Mouse (Mus musculus): ENCODE data around the gene Espl1.
A peak's percentile ranks its signal among the peaks of the same experiment; 100 is the strongest.
"Not testable (repeated sequence)": the region's sequence is repeated elsewhere in the genome, so short reads cannot be mapped to it uniquely, and the experiment has no call there.

Gene Espl1

GRCm38 (mm10) chr15:102331610-102332015 lies 35.5 kb downstream of the Espl1 start, which contains the start of gene Myg1:
Gene Myg1, plus strand, starts transcription at chr15:102331709.
- peak; percentile 66 to 80 for DNase-seq (ENCODE audit: low read depth in 2 of 2, low spot score in 2 of 2)

- no peak for DNase-seq (ENCODE audit: low read depth in 2 of 2, low spot score in 2 of 2)
These were observed 39.2 kb downstream of the Espl1 start for GRCm38 (mm10) chr15:102335254-102335653.

GRCm38 (mm10) chr15:102335925-102336324 lies 39.9 kb downstream of the Espl1 start:
- not testable (repeated sequence) for DNase-seq (ENCODE audit: low read depth in 2 of 2, low spot score in 2 of 2)

GRCm38 (mm10) chr15:102336946-102337345 lies 40.9 kb downstream of the Espl1 start:
- DNase-seq (ENCODE audit: low read depth in 2 of 2, low spot score in 2 of 2) = no peak

GRCm38 (mm10) chr15:102339612-102340011 lies 43.5 kb downstream of the Espl1 start:
- DNase-seq (ENCODE audit: low read depth in 2 of 2, low spot score in 2 of 2) = no peak

GRCm38 (mm10) chr15:102341580-102341979 lies 45.5 kb downstream of the Espl1 start:
- DNase-seq (ENCODE audit: low read depth in 2 of 2, low spot score in 2 of 2) = peak; percentile 53 to 72

GRCm38 (mm10) chr15:102344490-102344889 lies 48.4 kb downstream of the Espl1 start:
- DNase-seq (ENCODE audit: low read depth in 2 of 2, low spot score in 2 of 2) = no peak

- no peak for DNase-seq (ENCODE audit: low read depth in 2 of 2, low spot score in 2 of 2)
These were observed 50.4 kb downstream of the Espl1 start for GRCm38 (mm10) chr15:102346444-102346843.

- DNase-seq (ENCODE audit: low read depth in 2 of 2, low spot score in 2 of 2) = peak; percentile 89 to 94
These were observed 54.3 kb downstream of the Espl1 start, which contains the start of gene Aaas for GRCm38 (mm10) chr15:102350138-102350941. Gene Aaas, minus strand, starts transcription at chr15:102350771.

GRCm38 (mm10) chr15:102350942-102351291 lies 54.9 kb downstream of the Espl1 start:
- DNase-seq (ENCODE audit: low read depth in 2 of 2, low spot score in 2 of 2) = no peak

GRCm38 (mm10) chr15:102352177-102352576 lies 56.1 kb downstream of the Espl1 start:
- no peak for DNase-seq (ENCODE audit: low read depth in 2 of 2, low spot score in 2 of 2)

- DNase-seq (ENCODE audit: low read depth in 2 of 2, low spot score in 2 of 2) = no peak
These were observed 57.9 kb downstream of the Espl1 start for GRCm38 (mm10) chr15:102353986-102354385.

- DNase-seq (ENCODE audit: low read depth in 2 of 2, low spot score in 2 of 2) = peak; percentile 22 to 32
These were observed 59.2 kb downstream of the Espl1 start for GRCm38 (mm10) chr15:102355134-102355870.

GRCm38 (mm10) chr15:102355871-102356441 lies 59.9 kb downstream of the Espl1 start:
- no peak for DNase-seq (ENCODE audit: low read depth in 2 of 2, low spot score in 2 of 2)

- DNase-seq (ENCODE audit: low read depth in 2 of 2, low spot score in 2 of 2) = no peak
These were observed 60.6 kb downstream of the Espl1 start for GRCm38 (mm10) chr15:102356501-102357325.

GRCm38 (mm10) chr15:102358126-102358525 lies 62.1 kb downstream of the Espl1 start:
- no peak for DNase-seq (ENCODE audit: low read depth in 2 of 2, low spot score in 2 of 2)

GRCm38 (mm10) chr15:102358834-102359233 lies 62.8 kb downstream of the Espl1 start:
- DNase-seq (ENCODE audit: low read depth in 2 of 2, low spot score in 2 of 2) = no peak

- DNase-seq (ENCODE audit: low read depth in 2 of 2, low spot score in 2 of 2) = no peak
These were observed 66.6 kb downstream of the Espl1 start for GRCm38 (mm10) chr15:102362648-102363047.

- no peak for DNase-seq (ENCODE audit: low read depth in 2 of 2, low spot score in 2 of 2)
These were observed 68.6 kb downstream of the Espl1 start for GRCm38 (mm10) chr15:102364678-102365077.

- no peak for DNase-seq (ENCODE audit: low read depth in 2 of 2, low spot score in 2 of 2)
These were observed 70.2 kb downstream of the Espl1 start for GRCm38 (mm10) chr15:102366238-102366637.

Measured in CD8-positive naive resting alpha-beta T cell, adult 2 months (primary cell).